Mouse (Mus musculus): ENCODE data around the gene Rbbp4.

GRCm38 (mm10) chr4:129288067-129288466 lies 47.1 kb downstream of the Rbbp4 start:
- TF ChIP-seq EP300 (IDR thresholded peaks at IDR 0.05; ENCODE audit: low read length) = no peak
- no peak for TF ChIP-seq CTCF (conservative IDR thresholded peaks at IDR 0.05 in 1 of 2, IDR thresholded peaks at IDR 0.05 in 1 of 2; ENCODE audit: low read depth in 2 of 2, low read length in 2 of 2)
- TF ChIP-seq MYC (IDR thresholded peaks at IDR 0.05; ENCODE audit: low read depth, low read length) = no peak
- TF ChIP-seq POLR2A (IDR thresholded peaks at IDR 0.05; ENCODE audit: low read depth, low read length) = no peak
- no peak for TF ChIP-seq HCFC1 (IDR thresholded peaks at IDR 0.05; ENCODE audit: low read depth, low read length)
- TF ChIP-seq MEF2A (IDR thresholded peaks at IDR 0.05; ENCODE audit: borderline replicate concordance, low read depth, low read length) = no peak
- TF ChIP-seq ZNF384 (IDR thresholded peaks at IDR 0.05; ENCODE audit: low read depth, low read length) = no peak
- no peak for TF ChIP-seq MXI1 (IDR thresholded peaks at IDR 0.05; ENCODE audit: low read depth, low read length)
- no peak for TF ChIP-seq NRF1 (IDR thresholded peaks at IDR 0.05; ENCODE audit: low read depth, low read length)
- TF ChIP-seq E2F4 (IDR thresholded peaks at IDR 0.05; ENCODE audit: insufficient replicate concordance, low read depth, low read length) = no peak
- no peak for TF ChIP-seq JUND (conservative IDR thresholded peaks at IDR 0.05; ENCODE audit: low read depth, low read length)
- no peak for TF ChIP-seq ETS1 (conservative IDR thresholded peaks at IDR 0.05; ENCODE audit: low read depth, low read length)
- TF ChIP-seq ELF1 (IDR thresholded peaks at IDR 0.05; ENCODE audit: low read depth, low read length) = no peak

Data from CH12.LX (cell line).